Mouse (Mus musculus): ENCODE data around the gene Loxl3. TPM values are rescaled to one million over a fixed set of nuclear protein-coding genes. Genes with fewer than 3 reads are reported as not detected.

Gene Loxl3
- 11.2 TPM for polyA plus RNA-seq (2014; fragmentation: Illumina TruSeq; extraction: RNeasy Lipid Tissue Mini Kit (QIAGEN cat#74804); ENCODE audit: low read depth, low replicate concordance)

GRCm38 (mm10) chr6:83033249-83034185 is at the start of gene Loxl3, which contains the start of gene Dok1:
TSS of gene Loxl3 (plus strand) at chr6:83034173.
TSS of gene Dok1 (minus strand) at chr6:83033471.

GRCm38 (mm10) chr6:83054074-83054851 is 20.3 kb downstream of the Loxl3 start, which contains the start of gene Aup1:
TSS of gene Aup1 (plus strand) at chr6:83054521.

GRCm38 (mm10) chr6:83054871-83055431 is 21.0 kb downstream of the Loxl3 start, which contains the start of gene Htra2:
TSS of gene Htra2 (minus strand) at chr6:83055273.

GRCm38 (mm10) chr6:83057790-83058189 is 23.8 kb downstream of the Loxl3 start, which contains the start of gene Dqx1:
TSS of gene Dqx1 (plus strand) at chr6:83057844.

GRCm38 (mm10) chr6:83070247-83070310 is 36.1 kb downstream of the Loxl3 start, which contains the start of gene Tlx2:
TSS of gene Tlx2 (minus strand) at chr6:83070293.

GRCm38 (mm10) chr6:83077630-83078323 is 43.8 kb downstream of the Loxl3 start, which contains the start of gene Pcgf1:
TSS of gene Pcgf1 (plus strand) at chr6:83077869.

GRCm38 (mm10) chr6:83086121-83087035 is 52.4 kb downstream of the Loxl3 start, which contains the start of gene Lbx2:
TSS of gene Lbx2 (plus strand) at chr6:83086367.

GRCm38 (mm10) chr6:83101316-83101687 is 67.3 kb downstream of the Loxl3 start, which contains the start of the genes Ccdc142 and Gm42688:
TSS of gene Ccdc142 (plus strand) at chr6:83101601.
TSS of gene Gm42688 (plus strand) at chr6:83101617.

Other genes with a start within 250 kb of the Loxl3 start
- 0.48 TPM for gene Sema4f, start 94.4 kb upstream of the Loxl3 start, polyA plus RNA-seq (2014; fragmentation: Illumina TruSeq; extraction: RNeasy Lipid Tissue Mini Kit (QIAGEN cat#74804); ENCODE audit: low read depth, low replicate concordance)
- gene M1ap, start 87.3 kb upstream of the Loxl3 start, polyA plus RNA-seq (2014; fragmentation: Illumina TruSeq; extraction: RNeasy Lipid Tissue Mini Kit (QIAGEN cat#74804); ENCODE audit: low read depth, low replicate concordance), result 4.6 TPM
- 25.7 TPM for gene Dok1, start 702 bp upstream of the Loxl3 start, polyA plus RNA-seq (2014; fragmentation: Illumina TruSeq; extraction: RNeasy Lipid Tissue Mini Kit (QIAGEN cat#74804); ENCODE audit: low read depth, low replicate concordance)
- gene Aup1, start 20.3 kb downstream of the Loxl3 start, polyA plus RNA-seq (2014; fragmentation: Illumina TruSeq; extraction: RNeasy Lipid Tissue Mini Kit (QIAGEN cat#74804); ENCODE audit: low read depth, low replicate concordance), result 147 TPM
- gene Htra2, start 21.1 kb downstream of the Loxl3 start, polyA plus RNA-seq (2014; fragmentation: Illumina TruSeq; extraction: RNeasy Lipid Tissue Mini Kit (QIAGEN cat#74804); ENCODE audit: low read depth, low replicate concordance), result 32.7 TPM
- 1.6 TPM for gene Dqx1, start 23.7 kb downstream of the Loxl3 start, polyA plus RNA-seq (2014; fragmentation: Illumina TruSeq; extraction: RNeasy Lipid Tissue Mini Kit (QIAGEN cat#74804); ENCODE audit: low read depth, low replicate concordance)
- gene Tlx2, start 36.1 kb downstream of the Loxl3 start, polyA plus RNA-seq (2014; fragmentation: Illumina TruSeq; extraction: RNeasy Lipid Tissue Mini Kit (QIAGEN cat#74804); ENCODE audit: low read depth, low replicate concordance), result not detected
- 14.9 TPM for gene Pcgf1, start 43.7 kb downstream of the Loxl3 start, polyA plus RNA-seq (2014; fragmentation: Illumina TruSeq; extraction: RNeasy Lipid Tissue Mini Kit (QIAGEN cat#74804); ENCODE audit: low read depth, low replicate concordance)
- 1.5 TPM for gene Lbx2, start 52.2 kb downstream of the Loxl3 start, polyA plus RNA-seq (2014; fragmentation: Illumina TruSeq; extraction: RNeasy Lipid Tissue Mini Kit (QIAGEN cat#74804); ENCODE audit: low read depth, low replicate concordance)
- gene Ccdc142, start 67.4 kb downstream of the Loxl3 start, polyA plus RNA-seq (2014; fragmentation: Illumina TruSeq; extraction: RNeasy Lipid Tissue Mini Kit (QIAGEN cat#74804); ENCODE audit: low read depth, low replicate concordance), result 3.6 TPM
- gene Gm42688, start 67.4 kb downstream of the Loxl3 start, polyA plus RNA-seq (2014; fragmentation: Illumina TruSeq; extraction: RNeasy Lipid Tissue Mini Kit (QIAGEN cat#74804); ENCODE audit: low read depth, low replicate concordance), result 3.8 TPM
- gene Mrpl53, start 74.9 kb downstream of the Loxl3 start, polyA plus RNA-seq (2014; fragmentation: Illumina TruSeq; extraction: RNeasy Lipid Tissue Mini Kit (QIAGEN cat#74804); ENCODE audit: low read depth, low replicate concordance), result 73.1 TPM
- gene Mogs, start 81.3 kb downstream of the Loxl3 start, polyA plus RNA-seq (2014; fragmentation: Illumina TruSeq; extraction: RNeasy Lipid Tissue Mini Kit (QIAGEN cat#74804); ENCODE audit: low read depth, low replicate concordance), result 34.0 TPM
- 99.3 TPM for gene Wbp1, start 87.4 kb downstream of the Loxl3 start, polyA plus RNA-seq (2014; fragmentation: Illumina TruSeq; extraction: RNeasy Lipid Tissue Mini Kit (QIAGEN cat#74804); ENCODE audit: low read depth, low replicate concordance)
- 26.8 TPM for gene Ino80b, start 91.3 kb downstream of the Loxl3 start, polyA plus RNA-seq (2014; fragmentation: Illumina TruSeq; extraction: RNeasy Lipid Tissue Mini Kit (QIAGEN cat#74804); ENCODE audit: low read depth, low replicate concordance)
- 21.8 TPM for gene Rtkn, start 101.3 kb downstream of the Loxl3 start, polyA plus RNA-seq (2014; fragmentation: Illumina TruSeq; extraction: RNeasy Lipid Tissue Mini Kit (QIAGEN cat#74804); ENCODE audit: low read depth, low replicate concordance)
- 3.0 TPM for gene Wdr54, start 122.2 kb downstream of the Loxl3 start, polyA plus RNA-seq (2014; fragmentation: Illumina TruSeq; extraction: RNeasy Lipid Tissue Mini Kit (QIAGEN cat#74804); ENCODE audit: low read depth, low replicate concordance)
- gene 1700003E16Rik, start 122.2 kb downstream of the Loxl3 start, polyA plus RNA-seq (2014; fragmentation: Illumina TruSeq; extraction: RNeasy Lipid Tissue Mini Kit (QIAGEN cat#74804); ENCODE audit: low read depth, low replicate concordance), result 14.5 TPM
- 74.4 TPM for gene Dctn1, start 131.7 kb downstream of the Loxl3 start, polyA plus RNA-seq (2014; fragmentation: Illumina TruSeq; extraction: RNeasy Lipid Tissue Mini Kit (QIAGEN cat#74804); ENCODE audit: low read depth, low replicate concordance)
- gene Slc4a5, start 185.7 kb downstream of the Loxl3 start, polyA plus RNA-seq (2014; fragmentation: Illumina TruSeq; extraction: RNeasy Lipid Tissue Mini Kit (QIAGEN cat#74804); ENCODE audit: low read depth, low replicate concordance), result 1.2 TPM